Mouse (Mus musculus) gastrocnemius, adult 2 months (tissue): ENCODE measurements around the gene Itpr1. TPM values are rescaled to one million over a fixed set of nuclear protein-coding genes. Genes with fewer than 3 reads are reported as not detected.

Experiments used
- DNase-seq: peaks from one replicate; pipeline ENCODE4 v3.0.0; 2022
- H3K27ac ChIP-seq: fragments of 200-600 bp; 2 replicates; pipeline ENCODE4 v1.8.1; 2022; ENCODE audit warnings: mild to moderate bottlenecking
- H3K4me3 ChIP-seq: fragments of 200-600 bp; 2 replicates; pipeline ENCODE4 v1.8.1; 2022; ENCODE audit warnings: mild to moderate bottlenecking, moderate library complexity
- CTCF ChIP-seq: fragments of 200-600 bp; IDR thresholded peaks from 2 replicates; pipeline ENCODE4 v1.8.1; 2022; ENCODE audit warnings: antibody characterized with exemption, mild to moderate bottlenecking, moderate library complexity
- intact Hi-C: fragments of 180-260 bp; cut with DNase I; formaldehyde crosslinking; loops from one replicate; pipeline ENCODE4 v1.15.1; 2025
- total RNA-seq, 2 experiments: library from RNA; stranded (reverse); gene quantifications; 2 replicates each; pipeline ENCODE4 v1.2.3; 2021

Gene Itpr1
- total RNA-seq, 2 experiments from 2014 or later = 14.1 to 21.3 TPM

DNA sequence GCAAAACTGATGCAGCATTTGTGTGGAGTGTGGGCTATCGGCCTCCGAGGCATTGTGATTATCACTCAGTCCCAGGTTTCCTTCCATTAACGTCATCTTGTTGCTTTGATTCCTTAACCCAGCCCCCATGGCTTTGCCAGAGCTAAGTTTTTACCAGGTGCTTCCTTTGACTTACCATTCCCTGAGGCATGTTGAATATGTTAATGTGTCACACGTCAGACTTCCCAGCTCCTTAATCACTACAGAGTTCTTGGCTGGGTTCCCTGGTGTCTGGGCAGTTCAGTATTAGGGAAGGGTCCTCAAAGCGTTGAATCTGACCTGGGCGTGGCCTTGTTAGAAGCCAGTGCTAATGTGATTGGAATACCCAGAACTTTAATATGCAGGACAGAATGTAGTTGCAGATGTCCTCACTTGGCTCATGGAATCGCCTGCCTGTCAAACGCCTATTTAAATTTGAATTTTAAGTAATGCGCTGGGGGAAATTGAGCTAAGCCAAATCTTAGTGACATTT, 23.6 kb downstream of the Itpr1 start:
- DNase-seq = no peak
- peak overlapping the region; percentile 73 for H3K27ac ChIP-seq
- TF ChIP-seq CTCF = no peak
- intact Hi-C loops = no loop called here
- H3K4me3 ChIP-seq = peak overlapping the region; percentile 28; the same call in 1 of the 2 replicates

DNA sequence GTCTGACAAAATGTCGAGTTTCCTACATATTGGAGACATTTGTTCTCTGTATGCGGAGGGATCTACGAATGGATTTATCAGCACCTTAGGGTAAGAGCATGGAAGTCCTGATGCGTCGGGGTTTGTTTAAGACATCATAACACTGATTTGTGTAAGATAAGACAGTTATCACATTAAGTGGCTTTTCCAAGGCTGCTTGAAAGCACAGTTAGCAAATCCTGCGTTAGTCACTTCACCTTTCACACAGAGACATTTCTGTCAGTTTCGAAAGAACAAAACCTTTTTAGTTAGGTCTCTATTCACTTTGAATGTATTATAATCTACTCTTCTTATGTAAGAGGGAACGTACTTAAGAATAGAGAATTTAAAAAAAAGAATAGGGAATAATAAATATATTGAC, 24.1 kb downstream of the Itpr1 start:
- intact Hi-C loops = no loop called here
- H3K4me3 ChIP-seq = no peak overlapping the region
- no peak for TF ChIP-seq CTCF
- no peak for DNase-seq
- H3K27ac ChIP-seq = peak overlapping the region; percentile 73

DNA sequence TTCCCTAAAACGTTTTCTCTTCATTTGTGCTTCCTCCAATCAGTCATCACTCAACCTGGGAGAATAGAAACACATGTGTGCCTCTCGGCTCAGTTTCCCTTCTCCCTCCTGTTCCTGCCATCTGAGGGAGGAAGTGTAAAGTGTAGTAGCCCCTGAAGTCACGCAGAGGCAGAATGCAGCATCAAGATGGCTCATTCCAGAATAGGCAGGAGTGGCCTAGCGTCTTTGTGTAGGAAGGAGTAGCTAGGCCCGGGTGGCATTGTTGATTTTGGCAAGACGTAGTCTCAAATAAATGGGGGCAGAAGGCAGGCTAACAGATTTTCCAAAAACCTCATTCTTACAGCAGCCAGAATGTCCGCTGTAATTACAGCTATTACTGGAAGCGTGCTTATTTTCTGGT, 24.7 kb downstream of the Itpr1 start:
- intact Hi-C loops = no loop called here
- Histone ChIP-seq H3K4me3 (no peak overlapping the region), H3K27ac (no peak overlapping the region)
- no peak for TF ChIP-seq CTCF
- no peak for DNase-seq

DNA sequence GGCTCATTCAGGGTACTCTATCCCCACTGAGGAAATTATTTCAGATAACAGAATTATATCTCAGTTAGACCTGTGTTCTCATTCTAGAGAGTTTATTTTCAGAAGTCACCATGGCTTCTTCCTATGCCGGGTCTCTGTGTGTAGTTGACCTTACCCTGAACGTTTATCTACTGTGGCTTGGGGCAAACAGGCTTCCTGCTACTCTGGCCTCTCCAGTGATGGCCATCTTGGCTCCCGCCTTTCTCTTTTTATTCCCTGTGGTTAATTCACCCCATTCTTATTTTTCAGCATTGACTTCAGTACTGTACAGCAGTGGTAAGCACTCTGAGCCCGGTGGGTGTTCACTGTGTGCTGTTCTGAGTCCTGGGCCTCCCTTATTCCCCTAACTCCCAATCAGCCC, 25.1 kb downstream of the Itpr1 start:
- no peak for DNase-seq
- no peak overlapping the region for H3K27ac ChIP-seq
- TF ChIP-seq CTCF = no peak
- no peak overlapping the region for H3K4me3 ChIP-seq
- intact Hi-C loops = no loop called here

DNA sequence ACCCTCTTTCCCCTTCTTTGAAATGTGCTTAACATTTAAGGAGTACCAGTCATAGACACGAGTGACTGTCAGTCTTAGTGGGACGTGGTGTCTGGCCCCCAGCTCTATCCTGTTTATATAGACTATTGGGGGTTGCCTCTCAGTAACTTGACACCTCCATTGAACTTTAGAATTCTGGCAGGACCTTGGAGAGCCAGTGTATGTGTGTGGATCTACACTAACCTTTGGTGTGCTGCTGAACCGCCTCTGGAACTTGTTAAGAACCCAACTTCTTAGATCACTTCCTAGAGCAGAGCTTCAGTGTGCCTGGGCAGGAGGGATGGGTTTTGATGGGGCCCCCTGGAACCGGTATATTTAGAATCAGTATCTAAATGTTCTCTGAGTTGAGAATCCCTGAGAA, 26.2 kb downstream of the Itpr1 start:
- no peak overlapping the region for H3K27ac ChIP-seq
- intact Hi-C loops = no loop called here
- TF ChIP-seq CTCF = no peak
- H3K4me3 ChIP-seq = no peak overlapping the region
- no peak for DNase-seq

DNA sequence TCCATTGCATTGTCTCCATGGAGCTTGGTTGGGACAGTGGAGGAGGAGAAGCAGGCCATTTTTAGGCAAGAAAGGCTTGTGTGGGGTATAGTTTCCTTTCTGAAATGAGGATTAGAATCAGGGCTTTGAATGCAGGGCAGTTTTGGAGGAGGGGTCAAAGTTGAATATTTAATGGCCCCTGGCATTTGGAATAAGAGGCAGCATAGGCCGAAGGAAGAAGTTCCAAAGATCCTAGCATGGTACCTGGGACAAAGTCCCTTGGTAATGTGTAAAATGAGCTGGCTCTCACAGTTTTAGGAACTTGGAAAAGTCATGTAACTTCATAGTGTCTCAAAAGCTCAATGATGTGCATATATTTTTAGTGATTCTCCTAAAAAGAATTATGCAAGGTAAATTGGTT, 27.1 kb downstream of the Itpr1 start:
- Histone ChIP-seq H3K4me3 (no peak overlapping the region), H3K27ac (no peak overlapping the region)
- intact Hi-C loops = no loop called here
- DNase-seq = no peak
- TF ChIP-seq CTCF = no peak

DNA sequence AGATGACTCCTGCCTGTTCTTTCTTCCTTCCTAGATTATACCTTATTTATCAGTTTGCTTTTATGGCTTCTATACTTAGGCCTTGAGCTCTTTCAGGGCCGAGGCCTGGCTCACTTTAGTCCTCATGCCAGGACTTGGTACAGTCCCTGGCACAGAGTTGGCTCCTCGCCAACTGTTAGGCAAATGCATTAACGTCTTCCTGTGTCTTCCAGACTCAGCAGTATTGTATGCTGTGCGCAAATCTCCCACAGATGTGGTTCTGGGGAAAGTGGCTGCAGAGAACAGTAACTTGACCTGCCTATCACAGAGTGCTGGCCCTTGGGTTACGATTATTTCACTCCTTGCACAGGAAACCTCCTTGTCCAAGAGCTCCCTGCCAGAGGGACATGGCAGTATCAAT, 27.9 kb downstream of the Itpr1 start:
- no peak for DNase-seq
- Histone ChIP-seq H3K4me3 (no peak overlapping the region), H3K27ac (no peak overlapping the region)
- intact Hi-C loops = no loop called here
- no peak for TF ChIP-seq CTCF

DNA sequence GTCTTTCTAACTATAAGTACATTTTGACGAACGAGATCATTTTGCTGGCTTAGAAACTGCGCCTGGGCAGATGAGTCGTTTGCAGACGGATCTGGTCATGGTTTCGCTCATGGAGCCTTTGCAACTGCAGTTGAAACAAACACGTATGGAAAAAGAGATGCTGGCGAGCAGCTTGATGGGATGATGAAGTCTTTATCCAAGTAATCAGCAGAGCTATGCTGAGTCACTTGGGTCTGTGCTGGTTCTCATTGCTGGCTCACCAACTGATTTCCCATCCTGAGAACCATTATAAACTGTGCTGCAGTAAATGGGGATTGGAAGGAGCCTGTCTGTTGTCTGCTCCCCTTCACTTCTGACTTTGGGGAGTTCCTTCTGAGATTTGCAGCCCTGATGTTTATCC, 31.7 kb downstream of the Itpr1 start:
- no peak for DNase-seq
- intact Hi-C loops = no loop called here

DNA sequence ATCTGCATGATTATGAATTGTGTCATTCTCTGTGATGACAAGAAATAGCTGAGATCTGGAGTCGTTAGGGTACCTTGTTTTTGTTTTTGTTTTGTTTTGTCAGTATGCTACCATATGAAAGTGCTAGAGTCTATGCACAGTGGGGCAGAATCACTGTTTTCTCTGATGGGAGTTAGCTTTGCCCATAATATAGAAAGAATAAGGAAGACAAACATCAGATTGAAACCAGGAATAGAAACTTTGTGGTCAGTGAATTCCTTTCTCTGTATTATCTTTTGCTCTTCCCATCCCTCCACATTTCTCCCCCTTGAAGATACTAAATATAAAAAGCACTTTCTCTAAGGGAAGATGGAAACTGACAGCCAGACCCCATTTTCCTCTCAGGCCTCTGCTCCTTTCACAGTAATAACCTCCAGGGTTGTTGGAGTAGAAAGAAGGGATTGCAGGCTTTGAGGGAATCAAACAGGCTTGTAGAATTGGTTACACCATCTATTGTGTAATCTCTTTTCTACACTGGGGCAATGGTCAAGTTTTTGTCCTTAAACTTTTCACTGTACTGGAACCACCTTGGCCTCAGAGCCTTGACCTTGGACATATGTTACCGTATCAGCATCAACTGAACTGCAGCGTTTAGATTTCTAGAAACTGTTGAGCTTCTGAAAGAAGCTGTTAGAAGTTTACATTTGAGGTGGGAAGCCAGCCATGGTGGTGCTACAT, 33.6 kb downstream of the Itpr1 start:
- intact Hi-C loops = no loop called here
- H3K4me3 ChIP-seq = no peak overlapping the region
- no peak overlapping the region for H3K27ac ChIP-seq
- no peak for TF ChIP-seq CTCF
- no peak for DNase-seq

More for the DNA sequence above, 31.7 kb downstream of the Itpr1 start:
- no peak for TF ChIP-seq CTCF
- no peak overlapping the region for H3K27ac ChIP-seq
- H3K4me3 ChIP-seq = no peak overlapping the region

DNA sequence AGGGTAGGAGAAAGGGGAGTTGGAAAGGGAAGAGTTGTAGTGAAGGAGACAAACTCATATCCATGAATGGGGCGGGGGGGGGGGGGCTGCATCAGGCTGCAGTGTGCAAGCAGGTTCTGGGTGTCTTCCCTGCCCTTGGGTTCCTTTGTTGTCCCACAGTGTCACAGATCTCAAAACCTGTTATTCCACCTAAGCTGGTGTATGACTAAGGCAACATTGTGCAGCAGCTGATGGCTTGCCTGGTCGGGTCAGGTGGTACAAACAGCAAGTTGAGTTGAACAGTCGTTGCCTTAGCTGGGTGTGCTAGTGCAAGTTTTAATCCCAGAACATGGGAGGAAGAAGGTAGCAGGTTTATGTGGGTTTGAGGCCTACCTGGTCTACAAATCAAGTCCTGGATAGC, 34.3 kb downstream of the Itpr1 start:
- no peak overlapping the region for H3K27ac ChIP-seq

DNA sequence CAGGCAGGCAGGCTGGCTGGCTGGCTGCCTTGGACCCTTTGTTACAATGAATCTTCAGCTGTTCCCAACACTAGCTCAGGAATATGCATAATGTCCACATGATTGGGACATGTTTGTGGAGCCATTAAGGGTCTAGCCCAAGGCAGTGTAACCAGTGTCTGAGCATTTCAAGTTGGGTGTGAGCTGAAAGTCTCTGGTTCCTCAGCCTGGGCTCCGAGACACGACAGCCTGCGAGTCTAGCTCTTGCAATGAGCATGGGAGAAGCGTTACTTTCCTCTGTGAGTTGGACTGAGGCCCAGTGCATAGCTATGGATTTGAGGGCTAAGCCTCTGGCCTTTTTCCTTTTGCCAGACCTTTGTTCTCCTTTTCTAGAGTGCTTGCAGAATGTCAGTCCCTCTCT, 35.6 kb downstream of the Itpr1 start:
- no peak for TF ChIP-seq CTCF
- peak overlapping the region; percentile 51 for H3K27ac ChIP-seq
- no peak overlapping the region for H3K4me3 ChIP-seq
- no peak for DNase-seq
- intact Hi-C loops = no loop called here

More for the DNA sequence above, 34.3 kb downstream of the Itpr1 start:
- no peak for TF ChIP-seq CTCF
- no peak overlapping the region for H3K4me3 ChIP-seq
- intact Hi-C loops = no loop called here
- no peak for DNase-seq

DNA sequence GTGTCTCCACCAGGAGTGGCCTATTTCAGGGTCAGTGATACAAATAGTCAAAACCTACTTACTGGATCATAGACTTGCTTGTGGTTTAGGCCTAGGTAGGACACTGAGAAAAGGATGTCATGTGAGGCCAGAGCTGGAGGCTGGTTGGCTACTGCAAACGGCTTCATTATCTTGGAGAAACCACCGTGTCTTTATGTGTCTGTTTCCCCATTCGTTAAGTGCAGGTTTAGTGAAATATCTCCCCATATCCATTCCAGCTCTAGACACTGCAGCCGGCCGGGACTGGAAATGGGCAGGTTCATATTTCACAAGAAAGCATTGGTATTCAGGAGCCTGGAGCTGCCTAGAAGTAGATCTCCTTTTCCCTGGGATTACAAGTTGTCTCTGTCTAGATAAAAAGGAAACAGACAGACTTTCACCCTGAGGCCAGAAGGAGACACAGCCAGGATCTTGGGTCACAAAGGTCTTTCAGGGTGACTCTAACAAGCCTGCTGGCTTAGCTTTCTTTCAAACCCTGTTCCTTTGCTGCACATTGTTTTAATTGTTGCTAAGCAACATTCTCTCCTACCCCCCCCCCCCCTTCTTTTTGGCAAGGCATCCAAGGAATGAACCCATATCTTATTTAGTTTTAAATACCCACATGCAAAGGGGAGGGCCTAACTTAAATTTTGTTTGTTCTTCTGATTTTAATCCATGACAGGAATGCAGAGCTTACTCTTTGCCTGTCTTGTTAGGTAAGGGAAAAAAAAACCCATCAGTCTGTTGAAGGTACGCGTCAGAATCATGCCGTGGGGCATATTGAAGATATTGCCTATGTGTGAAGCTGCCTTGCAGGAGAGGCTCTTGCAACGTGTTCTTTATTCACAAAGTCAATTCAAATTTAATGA, 36.4 kb downstream of the Itpr1 start:
- Histone ChIP-seq H3K27ac (peak overlapping the region; percentile 51), H3K4me3 (peak overlapping the region; percentile 17)
- DNase-seq = peak; percentile 25
- TF ChIP-seq CTCF = no peak
- intact Hi-C loops = no loop called here

DNA sequence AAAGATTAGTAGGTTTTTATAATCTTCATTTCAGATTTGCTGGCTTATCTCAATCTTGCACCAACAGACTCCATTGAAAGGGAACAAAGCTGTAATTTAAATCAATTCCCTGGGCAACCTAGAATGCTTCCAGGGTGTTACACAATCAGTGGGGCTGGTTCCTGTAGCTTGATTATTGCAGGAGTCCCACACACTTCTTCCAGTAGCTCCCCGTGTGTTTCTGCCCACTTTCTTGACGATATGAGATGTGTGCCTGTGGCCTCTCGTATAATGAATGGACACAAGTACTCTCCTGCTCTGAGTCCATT, 37.0 kb downstream of the Itpr1 start:
- intact Hi-C loops = no loop called here
- no peak overlapping the region; the same call in 1 of the 2 replicates for H3K4me3 ChIP-seq
- TF ChIP-seq CTCF = no peak
- no peak for DNase-seq
- H3K27ac ChIP-seq = peak overlapping the region; percentile 51; the same call in 1 of the 2 replicates
